Mouse (Mus musculus) myocyte (in vitro differentiated cells): ENCODE data around the gene Dnah2.

Source experiments
- CEBPB ChIP-seq: IDR thresholded peaks from 2 replicates; pipeline ENCODE4 v1.6.1; 2011; ENCODE audit warnings: mild to moderate bottlenecking, moderate library complexity; ENCODE audit not compliant: poor library complexity, insufficient read depth, severe bottlenecking
- POLR2A ChIP-seq: IDR thresholded peaks from one replicate; pipeline ENCODE4 v1.6.1; 2011; ENCODE audit warnings: low read depth, mild to moderate bottlenecking, control low read depth, moderate library complexity; ENCODE audit not compliant: insufficient read length
- POLR2AphosphoS2 ChIP-seq: IDR thresholded peaks from one replicate; pipeline ENCODE4 v1.6.1; 2011; ENCODE audit warnings: low read depth, control low read depth; ENCODE audit not compliant: insufficient read length
- REST ChIP-seq: IDR thresholded peaks from one replicate; pipeline ENCODE4 v1.6.1; 2011; ENCODE audit warnings: mild to moderate bottlenecking, control low read depth, moderate library complexity; ENCODE audit not compliant: insufficient read depth, insufficient read length

- no peak for TF ChIP-seq CEBPB
- TF ChIP-seq POLR2A, result no peak
- no peak for TF ChIP-seq POLR2AphosphoS2
- TF ChIP-seq REST, result no peak
Observed at GRCm38 (mm10) chr11:69381356-69381755, 167.6 kb downstream of the Dnah2 start.
